Mouse (Mus musculus) monocyte, adult 5-6 weeks (primary cell): ENCODE measurements around the gene Vps53. TPM values are rescaled to one million over a fixed set of nuclear protein-coding genes. Genes with fewer than 3 reads are reported as not detected.

Experiments used
- ATAC-seq: fragments of 153-309, 156-312 bp; replicated peaks from 2 replicates; pipeline ENCODE4 v1.8.0; 2017; ENCODE audit warnings: mild to moderate bottlenecking; ENCODE audit not compliant: low TSS enrichment, insufficient number of reproducible peaks, severe bottlenecking, poor library complexity, low FRiP score
- total RNA-seq: library from RNA; stranded (forward); fragments of 200-1000, 200-491, 200-594 nt; gene quantifications from 3 replicates; pipeline ENCODE4 v1.2.3, GENCODE M21; 2017

Vps53 gene
- total RNA-seq, 1 experiment from 2014 or later: 41.9 TPM

DNA sequence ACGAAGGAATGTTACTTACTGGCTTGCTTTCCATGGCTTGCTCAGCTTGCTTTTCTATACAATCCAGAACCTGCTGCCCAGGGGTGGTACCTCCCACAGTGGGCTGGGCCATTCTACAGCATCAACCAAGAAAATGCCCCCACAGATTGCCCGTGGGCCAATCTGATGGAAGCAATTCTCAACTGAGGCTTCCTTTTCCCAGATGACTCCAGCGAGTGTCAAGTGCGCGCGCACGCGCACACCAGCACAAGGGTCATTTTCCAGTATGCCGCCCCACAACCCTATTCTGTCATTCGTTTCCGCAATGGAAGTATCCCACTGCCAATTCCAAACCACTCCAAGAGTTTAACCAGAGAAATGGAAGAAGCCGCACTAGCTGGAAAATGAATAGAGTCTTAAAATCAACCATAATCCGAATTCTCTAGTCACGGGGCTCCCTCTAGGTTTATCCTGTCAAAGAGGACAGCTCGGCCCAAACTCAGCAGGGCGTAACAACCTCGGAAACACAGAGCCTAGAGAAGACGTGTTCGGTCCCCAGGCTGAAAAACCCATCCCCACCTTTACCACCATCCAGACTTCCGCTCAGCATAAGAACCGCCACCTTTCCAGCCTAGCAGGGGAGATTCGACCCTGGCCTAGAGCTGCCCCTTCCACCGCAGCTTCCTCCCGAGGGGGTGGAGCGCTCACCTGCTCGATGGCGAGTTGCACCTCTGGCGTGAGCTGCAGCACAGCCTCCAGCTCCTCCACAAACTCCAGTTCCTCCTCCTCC, 537 bp downstream of the Vps53 start:
- ATAC-seq: peak; percentile 12; the same call in 1 of the 2 replicates

DNA sequence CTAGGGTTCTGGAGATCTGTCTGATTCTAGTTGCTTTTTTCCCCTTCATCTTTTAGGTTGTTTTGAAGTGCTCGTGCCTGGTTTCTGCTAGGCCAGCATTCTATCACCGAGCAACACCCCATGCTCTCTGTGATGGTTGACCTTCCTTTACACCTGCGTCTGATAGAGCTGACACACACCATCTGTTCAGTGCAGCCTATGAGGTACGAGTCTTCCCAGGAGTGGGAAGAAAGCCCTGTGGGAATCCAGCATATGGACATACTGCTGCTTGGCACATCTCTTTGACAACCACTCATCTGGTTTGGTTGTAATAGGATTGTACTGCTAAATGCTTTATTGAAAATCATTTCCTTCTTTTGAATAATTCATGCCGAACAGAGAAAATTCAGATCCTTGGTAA, 9.2 kb downstream of the Vps53 start:
- no peak for ATAC-seq

DNA sequence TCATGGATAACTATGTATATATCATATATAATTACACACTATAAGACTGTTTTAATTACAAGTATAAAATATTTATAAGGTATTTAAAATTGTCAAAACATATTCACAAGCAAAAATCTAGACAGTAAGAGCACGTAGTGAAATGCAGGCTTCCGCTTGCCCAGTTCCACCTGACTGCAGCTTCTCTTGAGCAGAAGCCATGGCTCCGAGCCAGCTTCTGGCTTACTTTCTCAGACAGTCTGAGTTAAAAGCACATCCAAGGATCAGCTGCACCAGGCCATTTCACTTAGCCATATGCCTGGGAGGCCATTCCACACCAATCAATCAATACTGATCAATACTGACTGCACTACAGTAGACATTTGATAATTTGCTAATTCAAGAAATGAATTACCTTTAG, 10.5 kb downstream of the Vps53 start:
- no peak for ATAC-seq

- no peak for ATAC-seq
These were observed 12.2 kb downstream of the Vps53 start for GRCm38 (mm10) chr11:76167079-76167765.

GRCm38 (mm10) chr11:76166657-76167056, 12.8 kb downstream of the Vps53 start:
- no peak for ATAC-seq

DNA sequence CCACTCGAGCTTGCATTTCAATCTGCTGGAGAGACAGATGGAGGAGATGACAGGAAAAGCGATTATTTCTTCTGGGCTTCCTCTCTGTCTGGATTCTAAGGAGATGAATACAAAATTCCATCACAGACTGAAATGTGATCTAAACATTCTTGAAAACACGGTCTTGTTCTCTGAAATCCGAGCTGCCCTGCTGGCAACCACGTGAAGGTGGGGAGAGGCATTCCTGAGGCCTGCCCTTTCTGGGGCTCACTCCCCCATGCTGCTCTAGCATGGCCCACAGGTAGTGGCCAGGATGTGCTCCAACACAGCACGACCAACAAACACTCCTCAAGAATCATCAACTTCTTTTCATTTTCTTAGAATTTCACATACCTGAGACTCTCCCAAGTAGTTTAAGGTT, 19.2 kb downstream of the Vps53 start:
- no peak for ATAC-seq

GRCm38 (mm10) chr11:76158375-76158774, 21.1 kb downstream of the Vps53 start:
- no peak for ATAC-seq

- no peak for ATAC-seq
These were observed 24.6 kb downstream of the Vps53 start for GRCm38 (mm10) chr11:76154861-76155260.

DNA sequence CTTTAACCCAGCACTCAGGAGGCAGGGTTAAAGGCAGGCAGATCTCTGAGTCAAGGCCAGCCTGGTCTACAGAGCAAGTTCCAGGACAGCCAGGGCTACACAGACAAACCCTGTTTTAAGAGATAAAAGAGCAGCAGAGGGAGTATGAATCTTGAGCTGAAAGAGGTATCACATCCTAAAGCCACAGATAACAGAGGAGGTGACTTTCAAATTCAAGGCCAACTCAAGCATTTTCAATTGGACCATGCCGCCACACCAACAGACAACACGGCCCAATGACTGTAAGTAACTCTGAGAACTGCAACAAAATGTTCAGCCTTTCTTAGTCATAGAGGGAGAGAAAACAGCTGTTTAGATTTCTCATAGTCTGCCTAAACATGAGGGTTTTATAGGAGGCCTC, 25.2 kb downstream of the Vps53 start:
- ATAC-seq: no peak

DNA sequence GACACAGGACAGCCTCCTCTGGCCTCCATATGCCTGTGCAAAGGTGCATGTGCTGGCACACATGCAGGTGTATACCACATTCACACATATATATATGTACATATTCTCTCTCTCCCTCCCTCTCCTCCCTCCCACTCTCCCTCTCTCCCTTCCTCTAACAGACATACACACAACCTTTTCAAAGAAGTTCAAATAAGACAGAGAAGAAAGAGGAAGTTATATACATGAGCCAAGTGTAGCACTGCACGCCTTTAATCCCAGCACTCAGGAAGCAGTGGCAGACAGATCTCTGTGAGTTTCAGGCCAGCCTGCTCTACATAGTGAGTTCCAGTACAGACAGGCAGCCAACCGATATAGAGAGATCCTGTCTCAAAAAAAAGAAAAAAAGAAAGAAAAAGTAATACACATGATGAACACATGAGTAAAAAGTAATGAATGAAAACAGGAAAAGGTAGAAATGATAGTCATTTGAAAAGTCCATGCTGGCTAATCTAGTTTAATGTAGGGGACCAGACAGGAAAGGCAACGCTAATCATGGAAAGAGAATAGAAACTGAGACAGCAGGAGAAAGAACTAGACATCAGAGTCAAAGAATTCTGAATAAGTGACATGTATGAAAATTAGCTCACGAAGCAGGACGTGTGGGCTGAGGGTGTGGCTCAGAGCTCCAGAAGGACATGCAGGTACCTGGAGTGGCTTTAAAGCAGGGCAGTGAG, 26.1 kb downstream of the Vps53 start:
- ATAC-seq: no peak

- ATAC-seq: no peak
These were observed 28.5 kb downstream of the Vps53 start for GRCm38 (mm10) chr11:76150980-76151379.

DNA sequence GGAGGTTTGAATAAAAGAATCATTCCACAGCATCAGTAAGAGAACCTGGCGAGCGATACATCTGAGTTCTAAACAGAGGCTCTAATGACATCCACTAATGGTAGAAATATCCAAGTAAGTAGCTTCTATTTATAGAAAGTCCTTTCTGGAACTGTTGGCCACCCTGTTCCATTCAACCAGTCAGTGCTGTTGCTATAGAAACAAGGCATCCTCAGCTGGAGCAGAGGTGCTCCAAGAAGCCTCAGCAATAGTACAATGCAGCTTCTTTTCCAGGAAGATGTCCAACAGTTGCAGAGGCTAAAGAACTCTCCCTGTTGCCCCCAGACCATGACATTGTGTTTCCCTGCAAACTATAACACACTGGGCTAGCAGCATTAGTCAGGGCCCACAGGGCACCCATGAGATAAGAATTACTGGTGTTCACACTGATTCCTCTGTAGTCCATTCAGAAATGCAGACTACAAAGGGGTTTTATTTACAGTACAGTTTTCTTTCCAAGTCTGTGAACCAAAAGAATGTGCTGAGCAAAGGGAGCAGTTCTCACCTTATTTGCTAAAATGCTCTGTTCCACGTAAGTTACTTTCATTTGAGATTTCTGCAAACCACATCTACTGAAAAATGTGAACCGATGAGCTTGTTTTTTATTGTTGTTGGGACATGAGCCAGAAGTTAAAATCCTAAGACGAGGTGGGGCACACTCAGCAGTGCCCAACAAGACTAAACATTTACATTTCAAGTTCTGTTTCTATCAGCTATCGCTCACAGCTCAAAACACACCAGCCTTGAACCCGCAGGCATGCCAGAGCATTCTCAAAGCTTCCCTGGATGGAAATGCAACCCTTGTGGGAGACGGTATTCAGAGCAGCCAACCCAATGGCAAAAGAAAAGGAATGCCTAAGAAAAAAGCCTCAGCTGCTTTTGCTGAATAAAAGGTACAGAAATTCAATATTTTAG, 31.1 kb downstream of the Vps53 start:
- no peak for ATAC-seq

DNA sequence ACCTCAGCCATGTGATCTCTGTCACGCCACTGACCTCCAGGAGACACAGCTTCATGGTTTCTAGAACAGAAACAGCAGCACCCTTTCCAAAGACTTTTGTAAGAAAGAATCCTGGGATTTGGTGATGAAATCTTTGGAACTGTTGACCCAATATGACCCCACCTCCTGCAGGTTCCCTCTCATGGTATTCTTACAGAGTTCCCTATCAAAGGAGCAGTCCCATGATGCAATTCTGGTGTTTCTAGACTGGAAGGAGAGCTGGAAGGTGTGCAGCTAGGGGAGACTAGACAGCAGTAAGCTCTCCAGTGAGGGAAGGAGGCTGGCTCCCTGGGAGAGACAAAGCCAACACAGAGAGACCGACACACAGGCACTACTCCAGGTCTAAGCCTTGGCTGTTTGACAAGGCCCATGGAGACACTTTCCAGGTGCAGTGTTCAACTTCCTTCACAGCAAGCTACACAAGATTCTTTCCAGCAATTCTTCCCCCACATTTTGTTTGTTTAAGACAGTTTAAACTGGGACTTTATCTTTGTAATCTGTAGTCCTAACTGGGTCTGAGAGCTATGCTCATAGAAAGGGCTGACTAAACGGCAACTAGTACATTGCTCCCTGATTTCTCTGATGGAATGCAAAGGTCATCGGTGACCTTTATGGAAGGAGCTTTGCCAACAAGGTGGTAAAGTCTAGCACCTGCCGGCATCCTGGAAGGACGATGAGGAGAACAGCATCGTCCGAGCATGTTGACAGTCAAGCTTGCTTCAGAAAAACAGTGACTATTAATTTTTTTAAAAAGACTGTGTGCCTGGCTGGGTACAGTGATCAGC, 33.0 kb downstream of the Vps53 start:
- ATAC-seq: no peak

GRCm38 (mm10) chr11:76145169-76145568, 34.3 kb downstream of the Vps53 start:
- no peak for ATAC-seq

- no peak for ATAC-seq
These were observed 35.1 kb downstream of the Vps53 start for GRCm38 (mm10) chr11:76144386-76144785.

- no peak for ATAC-seq
These were observed 41.5 kb downstream of the Vps53 start for GRCm38 (mm10) chr11:76137996-76138395.

DNA sequence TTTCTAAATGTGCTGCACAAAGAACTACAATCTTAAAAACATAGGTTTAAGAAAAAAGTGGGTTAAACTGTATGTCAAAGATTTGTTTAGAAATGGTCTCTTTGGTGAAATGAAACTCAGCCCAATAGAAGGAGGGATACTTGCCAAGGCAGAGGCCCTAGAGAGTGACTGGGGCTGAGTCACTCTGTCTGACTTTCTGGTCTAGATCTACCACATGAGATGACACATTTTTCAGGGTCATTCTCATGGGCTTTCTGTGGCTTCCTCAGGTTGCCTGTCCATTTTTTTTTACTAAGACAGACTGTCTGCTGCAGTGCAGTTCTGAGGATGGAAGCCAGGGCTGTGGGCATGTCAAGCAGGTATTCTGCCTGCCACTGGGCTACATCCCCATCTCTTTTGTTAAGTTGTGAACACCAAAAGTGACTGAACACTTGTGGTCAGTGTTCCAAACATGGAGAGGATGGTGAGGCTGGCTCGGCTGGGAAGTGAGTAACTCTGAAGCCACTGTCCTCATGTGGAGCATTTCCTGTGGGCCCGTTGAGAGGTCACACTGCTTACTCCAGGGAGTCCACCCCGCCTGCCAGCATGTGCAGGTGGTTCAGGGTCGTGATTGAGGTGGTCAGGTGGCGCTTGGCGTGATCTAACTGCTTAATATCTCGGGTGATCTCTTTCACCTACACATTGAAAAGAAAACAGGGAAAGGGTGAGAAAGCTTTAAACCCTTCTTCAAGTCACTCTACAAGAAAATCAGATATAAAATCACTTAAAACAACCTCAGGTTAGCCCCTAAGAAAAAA, 43.6 kb downstream of the Vps53 start:
- no peak for ATAC-seq
